Mouse (Mus musculus): ENCODE measurements around the gene Gtf3c4. TPM values are rescaled to one million over a fixed set of nuclear protein-coding genes. Genes with fewer than 3 reads are reported as not detected.

The Gtf3c4 gene
- polyA plus RNA-seq, 1 experiment from 2014 or later, result 20.2 TPM

Other genes starting within 250 kb of the Gtf3c4 start
- 0.12 TPM in 1 of 2 replicates, not detected in the other for gene Gfi1b, start 218.4 kb downstream of the Gtf3c4 start, polyA plus RNA-seq (2014; fragmentation: Nextera tagmentation; extraction: Ambion mirVana)
- gene Tsc1, start 199.1 kb downstream of the Gtf3c4 start, polyA plus RNA-seq (2014; fragmentation: Nextera tagmentation; extraction: Ambion mirVana), result 17.7 and 25.5 TPM in 2 replicates
- gene Spaca9, start 140.6 kb downstream of the Gtf3c4 start, polyA plus RNA-seq (2014; fragmentation: Nextera tagmentation; extraction: Ambion mirVana), result 1.8 and 2.8 TPM in 2 replicates
- 2.0 and 2.2 TPM in 2 replicates for gene Ak8, start 140.2 kb downstream of the Gtf3c4 start, polyA plus RNA-seq (2014; fragmentation: Nextera tagmentation; extraction: Ambion mirVana)
- gene Ddx31, start within 50 bp of the Gtf3c4 start, polyA plus RNA-seq (2014; fragmentation: Nextera tagmentation; extraction: Ambion mirVana), result 13.5 and 15.7 TPM in 2 replicates
- 1.4 and 1.5 TPM in 2 replicates for gene Barhl1, start 76.3 kb upstream of the Gtf3c4 start, polyA plus RNA-seq (2014; fragmentation: Nextera tagmentation; extraction: Ambion mirVana)
- gene Cfap77, start 214.7 kb upstream of the Gtf3c4 start, polyA plus RNA-seq (2014; fragmentation: Nextera tagmentation; extraction: Ambion mirVana), result 0.11 TPM in 1 of 2 replicates, not detected in the other
- 6.0 and 7.4 TPM in 2 replicates for gene Ttf1, start 219.9 kb upstream of the Gtf3c4 start, polyA plus RNA-seq (2014; fragmentation: Nextera tagmentation; extraction: Ambion mirVana)